Mouse (Mus musculus) stomach, postnatal 0 days (tissue): ENCODE measurements around the gene BC048679. TPM values are rescaled to one million over a fixed set of nuclear protein-coding genes. Genes with fewer than 3 reads are reported as not detected.

Experiments
- ATAC-seq: fragments of 200-750 bp; cut with Nextera tagmentation; 2 replicates; pipeline ENCODE4 v1.8.0; 2017; ENCODE audit not compliant: low FRiP score, low TSS enrichment
- DNase-seq: peaks from one replicate; pipeline ENCODE4 v3.0.0-alpha.2; 2016; ENCODE audit warnings: low spot score
- H3K27ac ChIP-seq: fragments of 300-500 bp; sonication (generic); replicated peaks from 2 replicates; pipeline ENCODE4 v1.5.1; 2014; ENCODE audit warnings: mild to moderate bottlenecking, control low read depth
- H3K27me3 ChIP-seq: fragments of 300-500 bp; sonication (generic); 2 replicates; pipeline ENCODE4 v1.6.1; 2014; ENCODE audit warnings: low read length; ENCODE audit not compliant: control insufficient read depth, insufficient read depth
- H3K36me3 ChIP-seq: fragments of 300-500 bp; sonication (generic); 2 replicates; pipeline ENCODE4 v1.6.1; 2014; ENCODE audit warnings: low read length, mixed read lengths; ENCODE audit not compliant: control insufficient read depth, insufficient read depth
- H3K4me1 ChIP-seq: fragments of 300-500 bp; sonication (generic); replicated peaks from 2 replicates; pipeline ENCODE4 v1.6.1; 2014; ENCODE audit warnings: antibody characterized with exemption; ENCODE audit not compliant: control insufficient read depth, insufficient read depth
- H3K4me2 ChIP-seq: fragments of 300-500 bp; sonication (generic); replicated peaks from 2 replicates; pipeline ENCODE4 v1.6.1; 2014; ENCODE audit warnings: low read depth, mild to moderate bottlenecking, control low read depth, moderate library complexity
- H3K4me3 ChIP-seq: fragments of 300-500 bp; sonication (generic); 2 replicates; pipeline ENCODE4 v1.5.1; 2014; ENCODE audit warnings: low read depth, low read length, control low read depth
- H3K9ac ChIP-seq: fragments of 300-500 bp; sonication (generic); 2 replicates; pipeline ENCODE4 v1.6.1; 2014; ENCODE audit warnings: mild to moderate bottlenecking, low read length, control low read depth, mixed read lengths
- H3K9me3 ChIP-seq: fragments of 300-500 bp; sonication (generic); 2 replicates; pipeline ENCODE4 v1.6.1; 2016; ENCODE audit warnings: low read length; ENCODE audit not compliant: control insufficient read depth
- CTCF ChIP-seq: IDR thresholded peaks from 2 replicates; pipeline ENCODE4 v1.5.1; 2016; ENCODE audit warnings: antibody characterized with exemption, low read depth, mild to moderate bottlenecking, moderate library complexity
- EP300 ChIP-seq: optimal IDR thresholded peaks from 2 replicates; pipeline ENCODE3; 2016; ENCODE audit warnings: antibody characterized with exemption
- WGBS: fragments of 180-500 bp; shearing (Covaris S2); extraction: QIAGEN DNeasy Blood & Tissue Kit; methylation state at CpG from one replicate; pipeline ENCODE4 v1.1.7; 2014; 5-methylcytosine and 5-hydroxymethylcytosine counted together
- polyA plus RNA-seq: library from polyadenylated mRNA; unstranded; fragments of >200 nt; fragmentation: Nextera tagmentation; extraction: Ambion mirVana; gene quantifications from 2 replicates; pipeline ENCODE4 v1.2.1, GENCODE M21; 2015

BC048679 gene
- polyA plus RNA-seq, 1 experiment from 2014 or later, result not detected

DNA sequence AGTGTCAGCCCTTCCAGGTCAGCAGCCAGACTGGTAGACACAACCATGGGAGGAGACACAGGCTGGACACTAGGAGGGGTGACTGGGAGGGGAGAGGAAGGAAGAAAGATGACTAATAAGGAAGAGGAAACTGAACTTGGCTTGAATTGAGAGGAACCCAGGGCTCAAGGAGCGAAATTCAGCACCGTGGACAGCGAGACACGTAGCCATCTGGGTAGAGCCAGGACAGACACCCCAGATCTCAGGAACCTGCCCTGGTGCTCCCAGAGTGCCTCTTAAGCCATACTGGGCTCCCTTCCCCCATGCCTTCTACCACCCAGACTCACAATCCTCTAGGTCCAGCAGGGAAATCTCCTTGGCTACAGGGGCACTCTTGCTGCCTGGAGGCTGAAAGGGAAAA lies 34.0 kb downstream of the BC048679 start:
- Histone ChIP-seq H3K4me2 (no peak overlapping the region), H3K27ac (no peak overlapping the region), H3K4me3 (no peak overlapping the region), H3K36me3 (no peaks in the 10 kb centered on the region), H3K9ac (no peak overlapping the region), H3K9me3 (no peaks in the 10 kb centered on the region), H3K27me3 (no peaks in the 10 kb centered on the region), H3K4me1 (no peaks in the 10 kb centered on the region)
- 0% methylated on average over 4 of the region's 4 CpGs for WGBS
- ATAC-seq, result no peak
- TF ChIP-seq CTCF (no peak), EP300 (no peak)
- peak; percentile 64 for DNase-seq

DNA sequence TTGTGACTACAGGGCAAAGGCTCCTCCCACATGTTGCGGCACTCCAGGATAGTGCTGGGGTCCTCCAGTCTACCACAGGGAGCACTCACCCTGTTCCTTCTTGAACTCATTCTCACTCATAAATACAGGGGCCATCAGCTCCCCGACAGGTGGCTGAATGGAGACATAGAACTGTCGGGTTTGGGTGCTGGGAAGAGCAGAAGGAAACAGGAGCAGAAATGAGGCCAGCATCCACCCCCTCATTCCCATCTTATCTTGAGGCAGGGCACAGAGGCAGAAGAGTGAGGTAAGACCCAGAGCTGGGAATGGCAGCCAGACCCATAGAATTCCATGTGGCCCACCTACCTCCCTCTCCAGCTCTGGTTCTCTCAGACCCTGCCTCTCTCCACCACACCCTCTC lies 35.3 kb downstream of the BC048679 start:
- TF ChIP-seq EP300 (no peak), CTCF (no peak)
- DNase-seq (no peak), ATAC-seq (no peak)
- Histone ChIP-seq H3K27ac (no peak overlapping the region), H3K9ac (no peak overlapping the region), H3K4me1 (no peaks in the 10 kb centered on the region), H3K9me3 (no peaks in the 10 kb centered on the region), H3K27me3 (no peaks in the 10 kb centered on the region), H3K4me2 (no peak overlapping the region), H3K4me3 (no peak overlapping the region), H3K36me3 (no peaks in the 10 kb centered on the region)
- 65% methylated on average over 3 of the region's 3 CpGs for WGBS

DNA sequence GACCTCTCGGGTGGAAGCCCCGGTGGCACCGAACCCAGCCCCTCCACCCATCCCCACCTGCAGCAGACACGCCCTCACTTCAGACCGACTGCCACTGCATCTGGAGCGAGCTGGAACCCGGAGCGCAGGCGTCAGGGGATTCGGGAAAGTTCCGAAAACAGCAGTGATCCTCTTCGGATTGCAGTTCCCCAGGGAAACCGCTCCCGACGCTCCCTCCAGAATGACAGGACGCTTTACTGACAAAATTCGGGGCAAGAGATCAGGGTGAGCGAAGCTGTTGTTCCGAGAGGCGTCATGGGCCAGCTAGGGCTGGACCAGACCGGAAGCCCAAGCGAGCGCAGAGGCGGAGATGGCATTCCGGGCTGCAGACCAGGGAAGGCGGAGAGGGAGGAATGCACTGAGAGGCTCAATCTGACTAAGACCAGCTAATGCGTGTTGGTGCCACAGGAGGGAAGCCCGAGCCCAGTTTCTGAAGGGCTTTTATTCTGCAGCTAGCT lies 42.9 kb downstream of the BC048679 start, which contains the start of gene Cpeb1:
Cpeb1 (minus strand) TSS at position 311 of the 497 bp plus-strand sequence.
- peak within 1 kb of the TSS; percentile 49 for H3K4me3 ChIP-seq
- H3K4me2 ChIP-seq, result peak within 1 kb of the TSS; percentile 84
- H3K27me3 ChIP-seq, result peaks cover 20% of the 10 kb centered on the region; the same call in 1 of the 2 replicates
- TF ChIP-seq CTCF (peak; percentile 63), EP300 (no peak)
- under 1% methylated on average over 28 of the region's 28 CpGs for WGBS
- H3K4me1 ChIP-seq, result no peaks in the 10 kb centered on the region; the same call in 1 of the 2 replicates
- no peaks in the 10 kb centered on the region for H3K9me3 ChIP-seq
- no peak within 1 kb of the TSS for H3K27ac ChIP-seq
- no peaks in the 10 kb centered on the region for H3K36me3 ChIP-seq
- peak; percentile 61 for DNase-seq
- 0 out of 2 replicates have a peak within 1 kb of the TSS, but pooled peaks have one; percentile 4 for H3K9ac ChIP-seq
- ATAC-seq, result peak; percentile 65; the same call in 1 of the 2 replicates

DNA sequence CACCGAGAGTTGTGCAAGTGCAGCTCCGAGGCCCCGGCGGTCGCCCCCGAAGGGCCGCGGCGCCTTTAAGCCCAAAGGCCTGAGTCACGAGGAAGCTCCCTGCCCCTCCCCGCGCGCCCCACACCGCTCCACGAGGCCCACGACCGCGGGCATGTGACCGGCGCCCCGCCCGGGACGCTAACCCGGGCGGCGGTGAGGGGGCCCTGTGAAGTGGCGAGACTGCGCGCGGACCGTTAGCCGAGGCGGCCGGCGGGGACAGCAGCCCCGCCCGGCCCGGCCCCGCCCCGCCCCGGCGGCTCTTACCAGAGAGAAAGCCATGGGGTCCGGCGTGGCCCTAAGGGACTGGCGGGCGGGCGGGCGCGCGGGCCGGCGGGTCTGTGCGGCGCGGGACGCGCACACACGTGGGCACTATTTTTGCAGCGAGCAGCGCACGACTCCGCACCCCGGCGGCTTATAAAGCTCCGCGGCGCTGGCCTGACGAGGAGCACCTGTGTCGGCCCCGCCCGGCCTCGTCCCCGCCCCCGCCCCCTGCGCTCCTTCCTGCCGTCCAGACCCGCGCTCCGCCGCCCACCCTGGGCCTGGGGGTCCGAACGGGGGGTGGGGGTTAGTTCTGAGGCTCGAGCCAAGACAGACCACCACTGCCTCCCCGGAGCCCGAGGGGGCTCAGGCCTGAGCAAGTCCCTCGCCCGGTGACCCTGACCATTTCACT lies 43.6 kb downstream of the BC048679 start:
- WGBS, result 2% methylated on average over 60 of the region's 87 CpGs
- DNase-seq, result peak; percentile 35

DNA sequence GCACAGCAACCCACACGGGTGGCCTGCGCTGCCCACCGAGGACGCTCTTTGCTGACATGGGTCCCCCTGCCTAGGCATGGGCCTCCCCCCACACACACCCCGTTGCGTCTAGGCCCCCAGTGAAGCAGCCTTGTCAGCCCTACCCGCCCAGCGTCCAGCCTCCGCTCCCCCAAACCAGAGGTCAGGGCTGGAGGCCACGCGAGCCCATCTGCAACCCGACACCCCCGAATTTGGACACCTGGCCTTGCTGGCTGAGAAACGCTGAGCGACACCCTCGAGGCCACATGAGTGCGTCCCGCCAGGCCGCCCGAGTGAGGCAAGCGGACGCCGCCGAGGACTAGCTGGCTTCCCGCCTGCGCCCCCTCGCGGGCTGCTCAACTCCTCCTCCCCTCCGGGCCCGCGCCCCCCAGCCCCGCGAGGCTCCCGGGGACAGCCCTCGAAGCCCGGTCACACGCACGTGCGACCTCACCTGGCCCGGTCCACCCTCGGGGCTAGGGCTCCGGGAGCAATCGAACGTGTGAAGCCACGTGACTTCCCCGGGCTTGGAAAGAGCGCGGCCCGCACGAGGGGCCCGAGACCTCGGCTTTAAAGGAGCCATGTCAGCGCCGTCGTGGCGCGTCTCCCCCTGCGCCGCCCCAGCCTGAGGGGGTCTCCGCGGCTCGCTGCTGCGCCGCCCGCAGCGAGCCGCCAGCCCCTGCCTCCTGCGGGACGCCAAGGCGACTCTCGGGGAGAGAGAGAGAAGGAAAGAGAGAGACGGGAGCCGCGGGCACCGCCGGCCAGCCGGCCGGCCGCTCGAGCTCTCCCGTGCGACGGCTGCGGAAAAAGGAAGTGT lies 44.4 kb downstream of the BC048679 start:
- H3K36me3 ChIP-seq, result no peaks in the 10 kb centered on the region
- H3K4me2 ChIP-seq, result peak overlapping the region; percentile 84
- H3K9ac ChIP-seq, result no peak overlapping the region
- DNase-seq (peak; percentile 22), ATAC-seq (peak; percentile 45)
- no peaks in the 10 kb centered on the region; the same call in 1 of the 2 replicates for H3K4me1 ChIP-seq
- peak overlapping the region; percentile 49 for H3K4me3 ChIP-seq
- no peak overlapping the region for H3K27ac ChIP-seq
- peak; percentile 26; the same call in 1 of the 2 replicates for TF ChIP-seq CTCF
- no peak for TF ChIP-seq EP300
- peaks cover 20% of the 10 kb centered on the region; the same call in 1 of the 2 replicates for H3K27me3 ChIP-seq
- WGBS, result 5% methylated on average over 73 of the region's 84 CpGs
- no peaks in the 10 kb centered on the region for H3K9me3 ChIP-seq

More for the DNA sequence above, 43.6 kb downstream of the BC048679 start:
- H3K27ac ChIP-seq, result no peak overlapping the region
- H3K9me3 ChIP-seq, result no peaks in the 10 kb centered on the region
- H3K27me3 ChIP-seq, result peaks cover 20% of the 10 kb centered on the region; the same call in 1 of the 2 replicates
- TF ChIP-seq EP300, result no peak
- TF ChIP-seq CTCF, result no peak
- H3K4me2 ChIP-seq, result peak overlapping the region; percentile 84
- peak; percentile 74 for ATAC-seq
- H3K36me3 ChIP-seq, result no peaks in the 10 kb centered on the region
- no peaks in the 10 kb centered on the region; the same call in 1 of the 2 replicates for H3K4me1 ChIP-seq
- H3K9ac ChIP-seq, result 0 out of 2 replicates have a peak overlapping the region, but pooled peaks have one; percentile 4
- peak overlapping the region; percentile 49 for H3K4me3 ChIP-seq
